10 mouse cellular contexts compared by ENCODE assay signal in the genomic region with DNA sequence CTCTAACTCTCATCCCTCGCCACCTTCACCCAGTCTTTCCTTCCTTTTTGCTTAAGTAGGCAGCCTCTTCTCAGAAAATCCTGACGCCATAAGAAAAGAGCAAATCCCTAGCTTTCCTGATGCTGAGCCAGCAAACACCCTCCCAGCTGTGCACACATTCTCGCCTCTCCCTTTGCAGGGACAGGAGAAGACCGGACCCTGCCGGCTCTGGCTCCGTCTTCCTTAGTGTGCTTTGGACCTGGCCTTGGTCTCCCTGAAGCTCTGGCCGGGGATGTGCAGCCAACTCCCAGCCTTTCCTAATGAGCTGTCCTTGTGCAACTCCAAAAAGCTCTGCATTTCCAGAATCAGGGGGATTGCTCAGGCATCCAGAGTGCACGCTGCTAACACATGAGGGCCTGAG.
DNase-seq lines count a peak whose midpoint lies in the region; ATAC-seq lines count a peak whose summit lies in the region.
"Had no signal": no experiment of that assay in that cellular context is flagged by ENCODE, and none has a peak within 500 bp of the region (broad histone marks: within the 10 kb centered on the region; RNA-seq: fewer than 3 reads in every experiment).

No protein-coding gene starts in this region.

- H3K27ac ChIP-seq in heart, embryonic 12.5 days (ENCODE audit: poor library complexity, severe bottlenecking) = no peak overlapping the region
- peak overlapping the region; percentile 94 for H3K27ac ChIP-seq in midbrain, embryonic 12.5 days (replicated peaks)
- H3K27ac ChIP-seq: limb, embryonic 15.5 days had no signal

- peaks cover 7% of the 10 kb centered on the region for H3K9me3 ChIP-seq in heart, embryonic 12.5 days (replicated peaks)
- H3K9me3 ChIP-seq in midbrain, embryonic 12.5 days = peaks cover 5% of the 10 kb centered on the region; the same call in 1 of the 2 replicates
- H3K9me3 ChIP-seq: limb, embryonic 15.5 days had no signal

- H3K27me3 ChIP-seq in heart, embryonic 12.5 days (replicated peaks) = 0 out of 2 replicates have a peak, but pooled peaks cover 5% of the 10 kb centered on the region
- no peaks in the 10 kb centered on the region for H3K27me3 ChIP-seq in midbrain, embryonic 12.5 days
- H3K27me3 ChIP-seq: limb, embryonic 15.5 days had no signal

- no peak overlapping the region for H3K9ac ChIP-seq in heart, embryonic 12.5 days
- no peak overlapping the region for H3K9ac ChIP-seq in midbrain, embryonic 12.5 days (replicated peaks)
- H3K9ac ChIP-seq: limb, embryonic 15.5 days had no signal

- ATAC-seq in heart, embryonic 12.5 days (ENCODE audit: insufficient number of reproducible peaks, low FRiP score) = no peak
- no peak for ATAC-seq in midbrain, embryonic 12.5 days (ENCODE audit: low FRiP score, low read depth)

- H3K4me1 ChIP-seq in heart, embryonic 12.5 days (replicated peaks) = no peaks in the 10 kb centered on the region
- H3K4me1 ChIP-seq in midbrain, embryonic 12.5 days = peaks cover 37% of the 10 kb centered on the region
- H3K4me1 ChIP-seq: limb, embryonic 15.5 days had no signal

- no peaks in the 10 kb centered on the region for H3K36me3 ChIP-seq in heart, embryonic 12.5 days
- no peaks in the 10 kb centered on the region for H3K36me3 ChIP-seq in midbrain, embryonic 12.5 days
- H3K36me3 ChIP-seq: limb, embryonic 15.5 days had no signal

- H3K4me2 ChIP-seq in heart, embryonic 12.5 days = no peak overlapping the region
- no peak overlapping the region for H3K4me2 ChIP-seq in midbrain, embryonic 12.5 days (replicated peaks)
- H3K4me2 ChIP-seq: limb, embryonic 15.5 days had no signal

- intact Hi-C loops in gastrocnemius, postnatal 14 days (cut with DNase I; ENCODE audit: low total_unique reads) = no loop called here

- 88% methylated on average over 8 of the region's 8 CpGs for WGBS in heart, embryonic 12.5 days
- 43% methylated on average over 8 of the region's 8 CpGs for WGBS in midbrain, embryonic 12.5 days

- DNase-seq in heart, adult 8-10 months (ENCODE audit: low spot score) = peak; percentile 47
- DNase-seq in adrenal gland, postnatal 25 days = peak; percentile 10
- DNase-seq in gastrocnemius, postnatal 14 days = peak; percentile 67
- no peak for DNase-seq in embryo, embryonic 10 days (ENCODE audit: low spot score)
- DNase-seq in spleen, adult 12 weeks (ENCODE audit: low spot score) = no peak
- no peak for DNase-seq in left cerebral cortex, adult 11 months (ENCODE audit: low spot score)

- no peak overlapping the region for H3K4me3 ChIP-seq in heart, embryonic 12.5 days
- H3K4me3 ChIP-seq in midbrain, embryonic 12.5 days = no peak overlapping the region
- H3K4me3 ChIP-seq: limb, embryonic 15.5 days; myocyte had no signal

Comparison
In these comparisons a context has a peak if more than half of its experiments do, and no peak if none do; other contexts are left out.
1. DNase-seq: peak in heart, adult 8-10 months (single experiment), adrenal gland, postnatal 25 days (single experiment) and gastrocnemius, postnatal 14 days (single experiment); none in embryo, embryonic 10 days (single experiment), spleen, adult 12 weeks (single experiment) and left cerebral cortex, adult 11 months (single experiment).